Mouse (Mus musculus): ENCODE data around the gene Lmo3.

DNA sequence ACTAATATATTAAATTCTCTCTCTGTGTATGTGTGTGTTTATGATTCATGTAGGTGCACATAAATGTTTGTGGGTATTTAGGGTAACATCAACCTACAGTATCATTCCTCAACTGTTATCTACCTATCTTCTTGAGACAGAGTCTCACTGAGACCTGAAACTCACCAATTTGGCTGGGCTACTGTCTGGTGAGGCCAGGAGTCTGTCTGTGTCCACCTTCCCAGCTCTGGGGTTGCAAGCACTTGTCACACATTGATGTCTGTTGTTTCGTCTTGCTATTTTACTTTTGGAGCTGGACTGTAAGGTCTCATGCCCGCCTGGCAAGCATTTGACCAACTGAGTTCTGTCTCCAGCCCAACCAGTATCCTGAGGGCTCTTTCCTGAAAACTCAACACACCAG lies 210.6 kb downstream of the Lmo3 start:
- no peak for TF ChIP-seq CTCF (IDR thresholded peaks at IDR 0.05; ENCODE audit: borderline replicate concordance, control insufficient read depth, extremely low read depth, insufficient read depth, low read length, poor library complexity)
- TF ChIP-seq POLR2A (IDR thresholded peaks at IDR 0.05; ENCODE audit: control insufficient read depth, extremely low read depth, insufficient read depth, low read length, poor library complexity), result no peak

All from thymus, adult 2 months (tissue).